Mouse (Mus musculus): ENCODE data around the gene Mllt10. TPM values are rescaled to one million over a fixed set of nuclear protein-coding genes. Genes with fewer than 3 reads are reported as not detected.

The Mllt10 gene
- total RNA-seq, 2 experiments from 2014 or later = 48.8 to 58.2 TPM

Small RNA genes within 50 kb of the gene (microRNA-seq; reads per million reads assigned to microRNA genes)
- gene Gm23638 (0 reads per million in 2 experiments), gene Mir7655 (4.1 to 6.0 reads per million in 2 experiments)

Other genes with a start within 250 kb of the Mllt10 start
- not detected for gene H2al2a, start 58.3 kb upstream of the Mllt10 start, total RNA-seq (2021)
- gene A930004D18Rik, start 17.5 kb upstream of the Mllt10 start, total RNA-seq (2021) = 1 to 10 TPM; 3.3 to 3.8 TPM
- 10 to 100 TPM; 12.7 to 14.8 TPM for gene Skida1, start 6.2 kb upstream of the Mllt10 start, total RNA-seq (2021)